Mouse (Mus musculus) kidney, embryonic 14.5 days (tissue): Measurements from ENCODE around the gene Fndc5. TPM values are rescaled to one million over a fixed set of nuclear protein-coding genes. Genes with fewer than 3 reads are reported as not detected.
A peak's percentile ranks its signal among the peaks of the same experiment; 100 is the strongest.

Experiments
- ATAC-seq: fragments of 200-750 bp; cut with Nextera tagmentation; 2 replicates; pipeline ENCODE4 v1.8.0; 2017; ENCODE audit warnings: moderate number of reproducible peaks, mild to moderate bottlenecking, moderate TSS enrichment, moderate library complexity; ENCODE audit not compliant: low FRiP score, low TSS enrichment
- H3K27ac ChIP-seq: fragments of 300-500 bp; sonication (generic); 2 replicates; pipeline ENCODE4 v1.5.1; 2014; ENCODE audit warnings: low read depth, mild to moderate bottlenecking, low read length, moderate library complexity, mixed read lengths
- H3K27me3 ChIP-seq: fragments of 300-500 bp; sonication (generic); 2 replicates; pipeline ENCODE4 v1.6.1; 2014; ENCODE audit warnings: mild to moderate bottlenecking, low read length; ENCODE audit not compliant: control insufficient read depth, insufficient read depth
- H3K36me3 ChIP-seq: fragments of 300-500 bp; sonication (generic); 2 replicates; pipeline ENCODE4 v1.6.1; 2014; ENCODE audit warnings: low read length, mixed read lengths; ENCODE audit not compliant: control insufficient read depth, insufficient read depth
- H3K4me1 ChIP-seq: fragments of 300-500 bp; sonication (generic); 2 replicates; pipeline ENCODE4 v1.6.1; 2014; ENCODE audit warnings: low read length, mixed read lengths; ENCODE audit not compliant: control insufficient read depth, insufficient read depth
- H3K4me2 ChIP-seq: fragments of 300-500 bp; sonication (generic); replicated peaks from 2 replicates; pipeline ENCODE4 v1.6.1; 2014; ENCODE audit warnings: low read depth, mild to moderate bottlenecking, low read length
- H3K4me3 ChIP-seq: fragments of 300-500 bp; sonication (generic); 2 replicates; pipeline ENCODE4 v1.5.1; 2014; ENCODE audit warnings: mild to moderate bottlenecking, low read length
- H3K9ac ChIP-seq: fragments of 300-500 bp; sonication (generic); 2 replicates; pipeline ENCODE4 v1.6.1; 2014; ENCODE audit warnings: low read depth, mild to moderate bottlenecking, low read length, moderate library complexity
- H3K9me3 ChIP-seq: fragments of 300-500 bp; sonication (generic); 2 replicates; pipeline ENCODE4 v1.6.1; 2016; ENCODE audit warnings: low read length; ENCODE audit not compliant: control insufficient read depth
- WGBS: fragments of 180-500 bp; shearing (Covaris S2); extraction: QIAGEN DNeasy Blood & Tissue Kit; methylation state at CpG from one replicate; pipeline ENCODE4 v1.1.7; 2014; 5-methylcytosine and 5-hydroxymethylcytosine counted together
- polyA plus RNA-seq: library from polyadenylated mRNA; unstranded; fragments of >200 nt; fragmentation: Nextera tagmentation; extraction: Ambion mirVana; gene quantifications from 2 replicates; pipeline ENCODE4 v1.2.1, GENCODE M21; 2014

Gene Fndc5
- polyA plus RNA-seq, 1 experiment from 2014 or later = 4.3 TPM

DNA sequence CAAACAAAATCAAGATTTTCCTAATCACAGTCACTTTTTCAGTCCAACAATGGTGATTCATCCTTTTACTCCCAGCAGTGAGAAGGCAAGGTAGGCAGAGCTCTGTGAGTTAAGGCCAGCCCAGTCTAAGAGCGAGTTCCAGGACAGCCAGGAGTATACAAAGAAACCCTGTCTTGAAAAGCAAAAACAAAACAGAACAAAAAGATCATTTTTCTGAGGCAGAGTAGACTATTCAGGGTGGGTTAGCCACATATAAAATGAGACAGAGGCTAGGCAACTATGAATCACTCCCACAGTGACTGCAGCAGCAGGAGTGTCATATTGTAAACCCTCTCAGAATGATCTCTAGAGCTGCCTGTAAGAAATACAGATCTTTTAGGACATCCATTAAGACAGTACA is 12.5 kb downstream of the Fndc5 start:
- no peak overlapping the region for H3K4me3 ChIP-seq
- H3K4me1 ChIP-seq = no peaks in the 10 kb centered on the region
- no peaks in the 10 kb centered on the region for H3K27me3 ChIP-seq
- H3K9me3 ChIP-seq = no peaks in the 10 kb centered on the region
- peaks cover 55% of the 10 kb centered on the region for H3K36me3 ChIP-seq
- no peak for ATAC-seq
- no peak overlapping the region for H3K4me2 ChIP-seq
- H3K27ac ChIP-seq = no peak overlapping the region
- H3K9ac ChIP-seq = no peak overlapping the region
- WGBS = 88% methylated on average over 1 of the region's 1 CpGs

- no peaks in the 10 kb centered on the region for H3K27me3 ChIP-seq
- H3K4me1 ChIP-seq = no peaks in the 10 kb centered on the region
- H3K9ac ChIP-seq = no peak overlapping the region
- peaks cover 73% of the 10 kb centered on the region for H3K36me3 ChIP-seq
- H3K4me2 ChIP-seq = no peak overlapping the region
- no peaks in the 10 kb centered on the region for H3K9me3 ChIP-seq
- no peak for ATAC-seq
- H3K4me3 ChIP-seq = no peak overlapping the region
- WGBS = 86% methylated on average over 4 of the region's 4 CpGs
- H3K27ac ChIP-seq = no peak overlapping the region; the same call in 1 of the 2 replicates
Observed at GRCm38 (mm10) chr4:129151276-129151811, 14.5 kb downstream of the Fndc5 start.

DNA sequence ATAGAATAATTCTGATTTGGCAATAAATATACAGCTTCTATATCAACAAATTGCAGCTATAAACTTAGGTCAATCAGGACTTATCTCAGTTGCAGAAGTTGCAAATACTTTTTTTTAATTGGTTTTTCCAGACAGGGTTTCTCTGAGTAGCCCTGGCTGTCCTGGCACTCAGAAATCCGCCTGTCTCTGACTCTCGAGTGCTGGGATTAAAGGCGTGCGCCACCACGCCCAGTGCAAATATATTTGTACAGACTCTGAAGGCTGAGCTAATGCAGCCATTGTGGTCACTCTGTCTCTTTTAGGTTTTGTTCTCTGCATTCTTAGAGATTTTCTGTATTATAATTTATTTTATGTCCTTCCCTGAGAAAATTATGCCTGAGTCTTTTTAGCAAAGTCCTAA is 20.7 kb downstream of the Fndc5 start:
- Histone ChIP-seq H3K4me1 (no peaks in the 10 kb centered on the region), H3K9ac (no peak overlapping the region), H3K36me3 (peaks cover 59% of the 10 kb centered on the region), H3K27ac (no peak overlapping the region), H3K4me3 (no peak overlapping the region), H3K4me2 (no peak overlapping the region), H3K27me3 (no peaks in the 10 kb centered on the region), H3K9me3 (no peaks in the 10 kb centered on the region)
- ATAC-seq = no peak
- WGBS = 89% methylated on average over 5 of the region's 5 CpGs

GRCm38 (mm10) chr4:129158549-129158948 is 21.8 kb downstream of the Fndc5 start:
- no peak overlapping the region for H3K4me2 ChIP-seq
- no peak for ATAC-seq
- no peaks in the 10 kb centered on the region for H3K27me3 ChIP-seq
- H3K9ac ChIP-seq = no peak overlapping the region
- H3K27ac ChIP-seq = no peak overlapping the region
- WGBS = 72% methylated on average over 3 of the region's 3 CpGs
- H3K4me3 ChIP-seq = no peak overlapping the region
- peaks cover 53% of the 10 kb centered on the region for H3K36me3 ChIP-seq
- no peaks in the 10 kb centered on the region for H3K4me1 ChIP-seq
- no peaks in the 10 kb centered on the region for H3K9me3 ChIP-seq

DNA sequence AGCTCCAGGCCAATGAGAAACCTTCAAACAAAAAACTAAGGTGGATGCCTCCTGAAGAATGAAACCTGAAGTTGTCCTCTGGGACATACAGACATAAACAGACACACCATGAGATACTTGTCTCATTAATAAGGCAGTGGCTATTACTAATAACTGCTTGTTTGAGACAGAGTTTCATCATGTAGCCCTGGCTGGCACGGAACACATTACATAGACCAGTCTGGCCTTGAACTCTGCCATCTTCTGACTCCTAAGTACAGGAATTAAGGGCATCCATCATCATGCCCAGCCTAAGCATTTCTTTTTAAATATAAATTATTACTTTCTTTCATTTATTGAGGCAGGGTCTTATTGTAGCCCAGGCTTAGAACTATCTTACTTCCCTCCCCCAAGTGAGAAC is 24.3 kb downstream of the Fndc5 start:
- Histone ChIP-seq H3K9me3 (no peaks in the 10 kb centered on the region; the same call in 1 of the 2 replicates), H3K4me1 (no peaks in the 10 kb centered on the region), H3K27ac (no peak overlapping the region), H3K4me3 (no peak overlapping the region), H3K27me3 (no peaks in the 10 kb centered on the region), H3K9ac (no peak overlapping the region), H3K4me2 (no peak overlapping the region), H3K36me3 (peaks cover 45% of the 10 kb centered on the region)
- WGBS = 91% methylated on average over 1 of the region's 1 CpGs
- ATAC-seq = no peak

DNA sequence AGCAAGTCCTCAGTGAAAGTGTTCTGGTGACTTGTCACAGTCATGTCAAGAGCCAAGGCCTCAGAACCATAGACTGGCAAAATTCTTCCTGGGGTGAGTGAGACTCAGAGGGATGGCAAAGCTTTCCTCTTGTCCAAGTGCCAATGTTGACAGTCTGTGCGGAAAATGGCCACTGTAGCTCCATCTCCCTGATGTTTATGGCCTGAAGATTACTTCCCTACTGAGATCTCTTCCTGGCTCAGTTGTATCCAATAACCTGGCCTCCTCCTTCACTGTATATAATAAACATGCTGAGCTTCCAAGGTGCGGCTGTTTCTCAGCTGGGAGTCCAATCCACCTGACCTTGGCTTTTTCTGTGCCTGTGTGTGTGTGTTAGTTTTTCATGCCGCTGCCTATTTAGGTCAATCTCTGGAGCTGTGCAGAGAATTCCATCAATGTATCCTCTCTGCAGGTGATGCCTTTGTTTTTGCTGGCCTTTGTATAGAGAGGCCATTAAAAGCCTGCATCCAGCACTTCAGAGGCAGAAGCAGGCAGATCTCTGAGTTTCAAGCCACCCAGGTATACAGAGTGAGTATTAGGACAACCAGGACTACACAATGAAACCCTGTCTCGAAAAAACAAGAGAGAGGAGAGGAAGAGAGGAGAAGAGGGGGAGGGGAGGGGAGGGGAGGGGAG is 24.9 kb downstream of the Fndc5 start:
- H3K4me3 ChIP-seq = no peak overlapping the region
- no peaks in the 10 kb centered on the region for H3K27me3 ChIP-seq
- peaks cover 43% of the 10 kb centered on the region for H3K36me3 ChIP-seq
- no peak for ATAC-seq
- WGBS = 89% methylated on average over 4 of the region's 4 CpGs
- no peak overlapping the region for H3K9ac ChIP-seq
- H3K27ac ChIP-seq = no peak overlapping the region
- no peaks in the 10 kb centered on the region for H3K4me1 ChIP-seq
- H3K9me3 ChIP-seq = no peaks in the 10 kb centered on the region; the same call in 1 of the 2 replicates
- H3K4me2 ChIP-seq = no peak overlapping the region

DNA sequence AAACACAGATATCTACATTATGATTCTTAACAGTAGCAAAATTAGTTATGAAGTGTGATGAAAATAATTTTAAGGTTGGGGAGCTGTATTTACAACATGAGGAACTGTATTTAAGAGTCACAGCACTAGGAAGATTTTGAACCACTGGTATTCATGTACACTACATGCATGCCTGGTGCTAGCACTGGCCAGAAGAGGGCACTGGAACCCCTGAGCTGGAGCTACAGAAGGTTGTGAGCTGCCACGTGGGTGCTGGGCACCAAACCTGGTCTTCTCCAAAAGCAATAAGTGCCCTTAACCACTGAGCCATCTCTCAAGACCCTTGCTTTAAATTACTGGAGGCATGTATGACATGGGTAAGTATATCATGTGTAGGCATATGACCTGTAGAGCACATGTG is 35.7 kb downstream of the Fndc5 start:
- H3K4me3 ChIP-seq = no peak overlapping the region
- no peak for ATAC-seq
- no peaks in the 10 kb centered on the region for H3K27me3 ChIP-seq
- H3K9ac ChIP-seq = no peak overlapping the region
- 69% methylated on average over 1 of the region's 1 CpGs for WGBS
- no peak overlapping the region for H3K27ac ChIP-seq
- H3K9me3 ChIP-seq = peaks cover 4% of the 10 kb centered on the region; the same call in 1 of the 2 replicates
- H3K36me3 ChIP-seq = peaks cover 65% of the 10 kb centered on the region
- H3K4me2 ChIP-seq = no peak overlapping the region
- no peaks in the 10 kb centered on the region for H3K4me1 ChIP-seq

DNA sequence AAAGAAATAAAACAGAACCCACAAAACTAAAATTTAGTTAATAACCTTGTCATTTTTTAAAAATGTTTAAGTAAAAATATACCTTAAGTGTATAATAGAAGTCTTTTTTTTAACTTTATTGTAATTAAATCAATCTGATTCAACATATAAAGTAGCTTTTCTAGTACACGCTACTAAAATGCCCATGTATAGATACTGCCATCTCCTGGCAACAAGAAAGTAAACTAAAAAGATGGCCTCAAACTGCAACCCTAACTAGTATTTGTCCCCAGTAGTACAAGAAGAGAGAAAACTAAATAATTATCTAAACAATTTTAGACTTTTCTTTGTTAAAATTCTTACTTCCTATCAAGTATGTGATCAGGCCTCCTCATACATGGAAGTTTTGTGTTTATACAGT is 42.8 kb downstream of the Fndc5 start:
- Histone ChIP-seq H3K4me3 (no peak overlapping the region), H3K4me2 (no peak overlapping the region), H3K27ac (no peak overlapping the region), H3K9ac (no peak overlapping the region), H3K36me3 (peaks cover 62% of the 10 kb centered on the region), H3K27me3 (no peaks in the 10 kb centered on the region), H3K4me1 (peaks cover 5% of the 10 kb centered on the region; the same call in 1 of the 2 replicates), H3K9me3 (no peaks in the 10 kb centered on the region)
- ATAC-seq = no peak
- 61% methylated on average over 1 of the region's 1 CpGs for WGBS

DNA sequence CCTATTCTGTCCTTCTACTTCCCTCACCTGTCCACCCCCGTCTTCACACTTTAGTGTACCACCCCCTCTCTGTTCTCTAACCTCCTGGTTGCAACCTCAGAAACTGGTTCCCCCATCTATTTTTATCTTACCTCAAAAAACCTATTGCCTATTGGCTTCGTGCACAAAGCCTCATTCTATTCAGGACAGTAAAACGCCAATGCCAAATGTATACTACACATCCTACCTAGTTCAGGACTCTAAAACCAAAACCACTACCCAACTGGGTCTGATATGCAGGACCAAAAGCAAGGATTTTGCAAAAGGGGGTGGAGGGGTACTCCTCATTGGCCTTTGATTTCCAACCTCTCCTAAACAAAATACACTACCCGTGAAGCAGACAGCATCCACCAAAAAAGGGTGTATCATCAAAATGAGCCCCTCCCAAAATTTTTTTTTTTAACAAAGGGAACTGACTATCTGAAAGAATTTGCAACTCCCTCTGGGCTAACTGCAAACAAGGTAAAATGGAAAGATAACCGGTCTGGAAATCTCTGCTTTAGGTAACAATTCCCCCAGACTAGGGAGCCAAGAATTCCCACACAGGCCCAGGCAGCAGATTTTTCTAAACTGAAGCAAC is 51.4 kb downstream of the Fndc5 start:
- H3K9me3 ChIP-seq = no peaks in the 10 kb centered on the region
- peak overlapping the region; percentile 79 for H3K4me3 ChIP-seq
- peaks cover 17% of the 10 kb centered on the region for H3K4me1 ChIP-seq
- peaks cover 5% of the 10 kb centered on the region; the same call in 1 of the 2 replicates for H3K36me3 ChIP-seq
- peak overlapping the region; percentile 73 for H3K4me2 ChIP-seq
- 40% methylated on average over 5 of the region's 5 CpGs for WGBS
- no peak for ATAC-seq
- peak overlapping the region; percentile 92; the same call in 1 of the 2 replicates for H3K9ac ChIP-seq
- no peak overlapping the region for H3K27ac ChIP-seq
- no peaks in the 10 kb centered on the region for H3K27me3 ChIP-seq
